Mouse (Mus musculus) midbrain, postnatal 0 days (tissue): Measurements from ENCODE around the gene Gga3. TPM values are rescaled to one million over a fixed set of nuclear protein-coding genes. Genes with fewer than 3 reads are reported as not detected.

ENCODE experiments used
- ATAC-seq: fragments of 200-750 bp; cut with Nextera tagmentation; 2 replicates; pipeline ENCODE4 v1.8.0; 2017; ENCODE audit warnings: moderate number of reproducible peaks, mild to moderate bottlenecking, moderate TSS enrichment, moderate library complexity; ENCODE audit not compliant: low FRiP score
- DNase-seq: peaks from one replicate; pipeline ENCODE4 v3.0.0-alpha.2; 2015; ENCODE audit warnings: low spot score
- H3K27ac ChIP-seq: fragments of 300-500 bp; sonication (generic); 2 replicates; pipeline ENCODE4 v1.5.1; 2014; ENCODE audit warnings: low read depth, mild to moderate bottlenecking, low read length, mixed read lengths
- H3K27me3 ChIP-seq: fragments of 300-500 bp; sonication (generic); 2 replicates; pipeline ENCODE4 v1.6.1; 2014; ENCODE audit warnings: low read length, control low read depth, mixed read lengths; ENCODE audit not compliant: insufficient read depth
- H3K36me3 ChIP-seq: fragments of 300-500 bp; sonication (generic); 2 replicates; pipeline ENCODE4 v1.6.1; 2014; ENCODE audit warnings: low read length, control low read depth, mixed read lengths; ENCODE audit not compliant: insufficient read depth
- H3K4me1 ChIP-seq: fragments of 300-500 bp; sonication (generic); 2 replicates; pipeline ENCODE4 v1.6.1; 2014; ENCODE audit warnings: mild to moderate bottlenecking, control low read depth, antibody characterized with exemption, low read length, mixed read lengths; ENCODE audit not compliant: insufficient read depth
- H3K4me2 ChIP-seq: fragments of 300-500 bp; sonication (generic); 2 replicates; pipeline ENCODE4 v1.6.1; 2014; ENCODE audit warnings: low read depth, mild to moderate bottlenecking, low read length, mixed read lengths; ENCODE audit not compliant: poor library complexity, severe bottlenecking
- H3K4me3 ChIP-seq: fragments of 300-500 bp; sonication (generic); 2 replicates; pipeline ENCODE4 v1.5.1; 2014; ENCODE audit warnings: low read depth, mild to moderate bottlenecking, low read length, moderate library complexity
- H3K9ac ChIP-seq: fragments of 300-500 bp; sonication (generic); replicated peaks from 2 replicates; pipeline ENCODE4 v1.6.1; 2014; ENCODE audit warnings: mild to moderate bottlenecking, low read length, moderate library complexity, mixed read lengths; ENCODE audit not compliant: poor library complexity, severe bottlenecking
- H3K9me3 ChIP-seq: fragments of 300-500 bp; sonication (generic); 2 replicates; pipeline ENCODE4 v1.6.1; 2016; ENCODE audit warnings: low read length, control low read depth
- CTCF ChIP-seq: IDR thresholded peaks from 2 replicates; pipeline ENCODE4 v1.5.1; 2016; ENCODE audit warnings: antibody characterized with exemption, mild to moderate bottlenecking
- WGBS: fragments of 180-500 bp; shearing (Covaris S2); extraction: QIAGEN DNeasy Blood & Tissue Kit; methylation state at CpG from one replicate; pipeline ENCODE4 v1.1.7; 2014; 5-methylcytosine and 5-hydroxymethylcytosine counted together
- polyA plus RNA-seq: library from polyadenylated mRNA; unstranded; fragments of >200 nt; fragmentation: Nextera tagmentation; extraction: Ambion mirVana; gene quantifications from 2 replicates; pipeline ENCODE4 v1.2.1, GENCODE M21; 2015
- total RNA-seq: library from RNA; depleted of rRNA; stranded (reverse); fragments of >200 nt; gene quantifications from 2 replicates; pipeline ENCODE4 v1.2.3, GENCODE M21; 2014

Gga3 gene
- total and polyA plus RNA-seq, 2 experiments from 2014 or later: 20.5 to 34.5 TPM

DNA sequence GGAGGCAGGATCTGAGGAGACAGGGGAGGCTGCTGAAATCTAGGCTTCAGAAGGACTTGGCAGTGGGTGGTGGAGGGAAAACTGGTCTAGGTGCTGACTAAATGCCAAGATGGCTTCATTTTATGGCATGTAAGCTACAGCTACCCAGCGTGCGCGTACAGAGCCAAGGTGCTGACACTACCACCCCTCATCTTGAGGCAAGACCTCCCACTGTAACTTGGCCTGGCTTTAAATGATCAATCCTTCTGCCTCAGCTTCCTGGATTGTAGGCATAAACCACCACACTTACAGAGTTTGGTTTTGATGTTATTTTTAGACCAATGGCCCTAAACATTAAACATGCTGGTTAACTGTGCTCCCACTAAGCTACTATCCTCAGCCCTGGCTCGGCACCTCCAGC, 35.7 kb upstream of the Gga3 start:
- H3K4me3 ChIP-seq: no peak overlapping the region
- ATAC-seq (no peak), DNase-seq (no peak)
- peaks cover 5% of the 10 kb centered on the region; the same call in 1 of the 2 replicates for H3K36me3 ChIP-seq
- H3K4me2 ChIP-seq: no peak overlapping the region
- no peak overlapping the region for H3K27ac ChIP-seq
- H3K9ac ChIP-seq: no peak overlapping the region
- 94% methylated on average over 4 of the region's 4 CpGs for WGBS
- no peaks in the 10 kb centered on the region for H3K4me1 ChIP-seq
- no peak for TF ChIP-seq CTCF
- H3K27me3 ChIP-seq: no peaks in the 10 kb centered on the region
- no peaks in the 10 kb centered on the region for H3K9me3 ChIP-seq

DNA sequence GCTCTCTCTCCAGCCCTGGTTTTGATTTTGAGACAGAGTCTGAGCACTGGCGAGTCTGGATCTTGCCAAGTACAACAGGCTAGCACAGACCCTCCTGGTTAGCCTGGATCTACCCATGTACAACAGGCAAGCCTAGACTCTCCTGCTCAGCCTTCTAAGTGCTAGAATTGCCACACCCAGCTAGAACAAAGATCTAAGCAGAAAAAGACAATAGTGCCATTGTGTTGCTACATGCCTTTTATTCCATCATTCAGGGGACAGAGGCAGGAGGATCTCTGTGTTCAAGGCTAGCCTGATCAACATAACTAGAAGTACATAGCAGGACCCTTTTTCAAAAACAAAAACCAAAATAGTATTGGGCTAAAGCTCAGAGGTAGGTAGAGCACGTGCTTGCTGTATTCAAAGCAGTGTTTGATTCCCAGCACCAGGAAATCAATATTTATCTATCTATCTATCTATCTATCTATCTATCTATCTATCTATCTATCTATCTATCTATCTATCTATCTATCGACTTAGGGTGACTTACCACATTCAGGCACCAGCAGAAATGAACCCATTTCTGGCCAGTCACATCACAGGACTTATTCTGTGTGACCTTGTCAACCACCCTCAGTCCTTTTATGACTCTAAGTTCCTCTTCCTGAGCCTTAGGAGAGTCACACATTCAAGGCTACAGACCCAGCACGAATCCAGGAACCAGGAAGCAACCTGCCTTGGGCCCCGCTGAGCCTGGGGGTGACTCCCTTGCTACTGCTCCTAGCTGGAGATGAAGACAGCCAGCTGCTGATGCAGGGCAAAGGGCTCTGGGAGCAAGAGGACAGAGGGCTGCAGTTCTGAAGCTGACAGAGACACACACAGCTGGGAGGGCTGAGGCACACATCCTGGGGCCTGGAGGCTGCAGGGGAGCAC, 34.9 kb upstream of the Gga3 start:
- Histone ChIP-seq H3K9me3 (no peaks in the 10 kb centered on the region), H3K4me2 (no peak overlapping the region), H3K4me3 (no peak overlapping the region), H3K9ac (no peak overlapping the region), H3K4me1 (no peaks in the 10 kb centered on the region), H3K36me3 (no peaks in the 10 kb centered on the region), H3K27ac (no peak overlapping the region), H3K27me3 (no peaks in the 10 kb centered on the region)
- DNase-seq: no peak
- 83% methylated on average over 5 of the region's 5 CpGs for WGBS
- TF ChIP-seq CTCF: no peak
- no peak for ATAC-seq

DNA sequence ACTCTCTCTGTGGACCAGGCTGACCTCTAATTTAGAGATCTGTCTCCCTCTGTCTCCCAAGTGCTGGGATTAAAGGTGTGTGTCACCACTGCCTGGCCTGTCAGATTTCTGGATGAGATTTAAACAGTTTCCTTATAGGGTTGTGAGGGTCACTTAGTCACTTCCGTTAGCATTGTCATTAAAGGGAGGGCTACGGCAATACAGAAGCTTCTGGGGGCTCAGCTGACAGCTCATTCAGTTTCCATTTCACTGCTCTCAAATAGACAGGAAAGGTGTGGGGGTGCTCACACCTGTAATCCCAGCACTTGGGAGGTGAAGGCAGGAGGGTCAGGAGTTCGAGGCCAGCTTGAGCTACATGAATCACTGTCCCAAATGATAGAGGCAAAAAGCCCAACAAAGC, 33.1 kb upstream of the Gga3 start:
- Histone ChIP-seq H3K9ac (no peak overlapping the region), H3K4me2 (no peak overlapping the region), H3K4me1 (no peaks in the 10 kb centered on the region), H3K27me3 (no peaks in the 10 kb centered on the region), H3K4me3 (no peak overlapping the region), H3K36me3 (no peaks in the 10 kb centered on the region), H3K27ac (no peak overlapping the region), H3K9me3 (no peaks in the 10 kb centered on the region)
- WGBS: 80% methylated on average over 3 of the region's 3 CpGs
- ATAC-seq (no peak), DNase-seq (no peak)
- TF ChIP-seq CTCF: no peak

DNA sequence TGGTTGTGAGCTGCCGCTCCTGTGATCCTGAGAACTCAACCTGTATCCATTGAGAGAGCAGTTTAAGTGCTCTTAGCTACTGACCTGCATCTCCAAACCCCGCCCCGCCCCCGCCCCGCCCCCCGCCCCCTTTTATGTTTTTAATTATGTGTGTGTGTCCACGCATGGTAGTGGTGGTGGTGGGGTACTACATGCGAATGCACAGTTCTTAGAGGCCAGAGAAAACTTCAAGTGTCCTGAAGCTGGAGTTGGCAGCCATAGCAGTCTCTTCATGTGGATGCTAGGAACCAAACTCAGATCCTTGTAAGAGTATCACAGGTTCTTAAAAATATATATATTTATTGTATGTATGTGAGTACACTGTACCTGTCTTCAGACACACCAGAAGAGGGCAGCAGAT, 31.6 kb upstream of the Gga3 start:
- Histone ChIP-seq H3K27me3 (no peaks in the 10 kb centered on the region), H3K4me2 (no peak overlapping the region), H3K9me3 (no peaks in the 10 kb centered on the region), H3K27ac (no peak overlapping the region), H3K4me3 (no peak overlapping the region), H3K4me1 (no peaks in the 10 kb centered on the region), H3K9ac (no peak overlapping the region), H3K36me3 (no peaks in the 10 kb centered on the region)
- ATAC-seq (no peak), DNase-seq (no peak)
- TF ChIP-seq CTCF: no peak
- 73% methylated on average over 8 of the region's 8 CpGs for whole genome bisulfite sequencing

DNA sequence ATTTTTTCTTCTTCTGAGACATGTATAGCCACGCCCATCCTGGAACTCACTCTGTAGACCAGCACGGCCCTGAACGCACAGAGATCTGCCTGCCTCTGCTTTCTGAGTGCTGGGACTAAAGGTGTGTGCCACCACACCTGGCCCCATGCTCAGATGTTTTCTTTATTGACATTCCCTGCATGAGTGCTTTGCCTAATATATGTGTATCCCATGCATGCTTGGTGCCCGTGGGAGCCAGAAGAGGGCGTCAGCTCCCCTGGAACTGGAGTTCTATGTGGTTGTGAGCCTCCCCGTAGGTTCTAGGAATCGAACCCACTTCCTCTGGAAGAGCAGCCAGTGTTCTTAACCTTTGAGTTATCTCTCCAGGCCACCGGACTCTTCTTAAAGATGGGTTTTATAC, 31.2 kb upstream of the Gga3 start:
- no peaks in the 10 kb centered on the region for H3K9me3 ChIP-seq
- no peak for DNase-seq
- no peak overlapping the region for H3K27ac ChIP-seq
- H3K27me3 ChIP-seq: no peaks in the 10 kb centered on the region
- H3K4me3 ChIP-seq: no peak overlapping the region
- no peak for ATAC-seq
- no peaks in the 10 kb centered on the region for H3K36me3 ChIP-seq
- H3K9ac ChIP-seq: no peak overlapping the region
- no peak overlapping the region for H3K4me2 ChIP-seq
- TF ChIP-seq CTCF: no peak
- no peaks in the 10 kb centered on the region for H3K4me1 ChIP-seq
- WGBS: 89% methylated on average over 8 of the region's 8 CpGs

DNA sequence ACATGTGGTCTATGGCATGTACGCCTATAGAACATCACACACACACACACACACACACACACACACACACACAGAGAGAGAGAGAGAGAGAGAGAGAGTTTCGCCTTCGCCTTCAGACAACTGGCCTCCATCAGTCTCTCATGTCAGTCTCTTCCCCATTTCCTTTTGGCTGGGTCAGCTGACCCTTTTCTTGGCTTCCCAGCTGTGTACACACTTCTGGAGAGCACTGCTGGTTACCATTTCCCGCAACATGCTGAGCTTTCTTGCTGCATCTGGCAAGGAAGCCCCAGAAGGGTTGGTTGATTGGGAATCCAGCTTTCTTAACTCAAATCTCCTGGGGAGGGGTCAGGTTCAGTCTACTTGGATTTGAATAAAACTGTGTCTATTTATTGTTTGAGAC, 30.3 kb upstream of the Gga3 start:
- WGBS: 84% methylated on average over 4 of the region's 4 CpGs
- Histone ChIP-seq H3K9ac (no peak overlapping the region), H3K27ac (no peak overlapping the region), H3K27me3 (no peaks in the 10 kb centered on the region), H3K4me2 (no peak overlapping the region), H3K4me1 (no peaks in the 10 kb centered on the region), H3K4me3 (no peak overlapping the region), H3K9me3 (no peaks in the 10 kb centered on the region), H3K36me3 (no peaks in the 10 kb centered on the region)
- TF ChIP-seq CTCF: no peak
- no peak for ATAC-seq
- DNase-seq: no peak
